Mouse (Mus musculus): ENCODE results near the gene Ntf3.

- TF ChIP-seq CTCF (IDR thresholded peaks at IDR 0.05; ENCODE audit: control insufficient read depth, insufficient read depth, insufficient replicate concordance, low read depth, low read length) = no peak
- no peak for TF ChIP-seq POLR2A (IDR thresholded peaks at IDR 0.05; ENCODE audit: control insufficient read depth, low read depth, low read length)
Observed at GRCm38 (mm10) chr6:126165591-126166155, 1.0 kb downstream of the Ntf3 start.
